Mouse (Mus musculus) lung, embryonic 16.5 days (tissue): ENCODE results near the gene Pakap. TPM values are rescaled to one million over a fixed set of nuclear protein-coding genes. Genes with fewer than 3 reads are reported as not detected.
A peak's percentile ranks its signal among the peaks of the same experiment; 100 is the strongest.

Experiments used
- ATAC-seq: fragments of 200-750 bp; cut with Nextera tagmentation; 2 replicates; pipeline ENCODE4 v1.8.0; 2017; ENCODE audit warnings: low read depth, mild to moderate bottlenecking, moderate library complexity
- H3K27ac ChIP-seq: fragments of 300-500 bp; sonication (generic); 2 replicates; pipeline ENCODE4 v1.5.1; 2014; ENCODE audit warnings: mild to moderate bottlenecking, control low read depth, low read length
- H3K27me3 ChIP-seq: fragments of 300-500 bp; sonication (generic); 2 replicates; pipeline ENCODE4 v1.6.1; 2014; ENCODE audit warnings: low read depth, low read length, mixed read lengths; ENCODE audit not compliant: control insufficient read depth, insufficient read depth
- H3K36me3 ChIP-seq: fragments of 300-500 bp; sonication (generic); 2 replicates; pipeline ENCODE4 v1.6.1; 2014; ENCODE audit warnings: low read length; ENCODE audit not compliant: control insufficient read depth, insufficient read depth
- H3K4me1 ChIP-seq: fragments of 300-500 bp; sonication (generic); replicated peaks from 2 replicates; pipeline ENCODE4 v1.6.1; 2014; ENCODE audit warnings: low read length, mixed read lengths; ENCODE audit not compliant: control insufficient read depth, insufficient read depth
- H3K4me2 ChIP-seq: fragments of 300-500 bp; sonication (generic); 2 replicates; pipeline ENCODE4 v1.6.1; 2014; ENCODE audit warnings: low read depth, low read length, control low read depth
- H3K4me3 ChIP-seq: fragments of 300-500 bp; sonication (generic); 2 replicates; pipeline ENCODE4 v1.5.1; 2014; ENCODE audit warnings: mild to moderate bottlenecking, low read length, control low read depth
- H3K9ac ChIP-seq: fragments of 300-500 bp; sonication (generic); 2 replicates; pipeline ENCODE4 v1.6.1; 2014; ENCODE audit warnings: low read length, control low read depth
- H3K9me3 ChIP-seq: fragments of 300-500 bp; sonication (generic); 2 replicates; pipeline ENCODE4 v1.6.1; 2016; ENCODE audit warnings: low read length; ENCODE audit not compliant: control insufficient read depth
- WGBS: fragments of 180-500 bp; shearing (Covaris S2); extraction: QIAGEN DNeasy Blood & Tissue Kit; methylation state at CpG from one replicate; pipeline ENCODE4 v1.1.7; 2014; 5-methylcytosine and 5-hydroxymethylcytosine counted together
- polyA plus RNA-seq: library from polyadenylated mRNA; unstranded; fragments of >200 nt; fragmentation: Nextera tagmentation; extraction: Ambion mirVana; gene quantifications from 2 replicates; pipeline ENCODE4 v1.2.1, GENCODE M21; 2015

The Pakap gene
- polyA plus RNA-seq = 45.7 and 50.0 TPM in 2 replicates

GRCm38 (mm10) chr4:57567666-57568206 lies at the start of gene Pakap:
Gene Pakap, plus strand, starts transcription at chr4:57568179.
- peak within 1 kb of the TSS; percentile 81 for H3K9ac ChIP-seq
- peaks cover 24% of the 10 kb centered on the region for H3K4me1 ChIP-seq
- peak within 1 kb of the TSS; percentile 65 for H3K4me3 ChIP-seq
- no peaks in the 10 kb centered on the region for H3K36me3 ChIP-seq
- WGBS = under 1% methylated on average over 39 of the region's 51 CpGs
- no peaks in the 10 kb centered on the region for H3K9me3 ChIP-seq
- H3K4me2 ChIP-seq = peak within 1 kb of the TSS; percentile 78
- H3K27ac ChIP-seq = peak within 1 kb of the TSS; percentile 90
- no peaks in the 10 kb centered on the region for H3K27me3 ChIP-seq
- ATAC-seq = peak; percentile 89

GRCm38 (mm10) chr4:57523456-57523855 lies 44.5 kb upstream of the Pakap start:
- Histone ChIP-seq H3K36me3 (no peaks in the 10 kb centered on the region), H3K4me3 (no peak overlapping the region), H3K9ac (no peak overlapping the region), H3K9me3 (no peaks in the 10 kb centered on the region), H3K4me1 (peaks cover 11% of the 10 kb centered on the region; the same call in 1 of the 2 replicates), H3K27ac (no peak overlapping the region), H3K4me2 (no peak overlapping the region), H3K27me3 (no peaks in the 10 kb centered on the region)
- ATAC-seq = no peak
- 92% methylated on average over 15 of the region's 15 CpGs for WGBS

DNA sequence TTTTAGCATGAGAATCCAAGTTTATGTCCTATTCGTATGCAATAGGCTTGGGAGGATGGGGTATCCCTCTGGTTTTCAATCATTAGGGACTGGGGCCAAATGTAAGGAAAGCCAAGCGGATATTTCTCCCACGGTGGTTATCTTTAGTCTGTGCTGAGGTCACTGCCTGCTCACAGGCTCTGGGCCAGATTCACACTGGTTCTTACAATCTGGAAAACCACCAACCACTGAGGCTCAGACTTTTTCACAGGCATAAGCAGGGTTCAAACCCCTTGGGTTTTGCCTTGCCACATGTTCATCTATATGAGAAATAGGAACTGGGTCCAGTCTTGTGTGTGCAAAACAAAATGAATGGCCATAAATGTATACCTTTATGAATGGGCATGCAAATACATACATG lies 43.5 kb upstream of the Pakap start:
- no peak overlapping the region for H3K9ac ChIP-seq
- H3K9me3 ChIP-seq = no peaks in the 10 kb centered on the region
- 54% methylated on average over 3 of the region's 3 CpGs for WGBS
- peak; percentile 51 for ATAC-seq
- H3K4me3 ChIP-seq = no peak overlapping the region
- H3K4me1 ChIP-seq = peaks cover 11% of the 10 kb centered on the region; the same call in 1 of the 2 replicates
- H3K4me2 ChIP-seq = no peak overlapping the region
- H3K27ac ChIP-seq = 0 out of 2 replicates have a peak overlapping the region, but pooled peaks have one; percentile 2
- H3K36me3 ChIP-seq = no peaks in the 10 kb centered on the region
- no peaks in the 10 kb centered on the region for H3K27me3 ChIP-seq

DNA sequence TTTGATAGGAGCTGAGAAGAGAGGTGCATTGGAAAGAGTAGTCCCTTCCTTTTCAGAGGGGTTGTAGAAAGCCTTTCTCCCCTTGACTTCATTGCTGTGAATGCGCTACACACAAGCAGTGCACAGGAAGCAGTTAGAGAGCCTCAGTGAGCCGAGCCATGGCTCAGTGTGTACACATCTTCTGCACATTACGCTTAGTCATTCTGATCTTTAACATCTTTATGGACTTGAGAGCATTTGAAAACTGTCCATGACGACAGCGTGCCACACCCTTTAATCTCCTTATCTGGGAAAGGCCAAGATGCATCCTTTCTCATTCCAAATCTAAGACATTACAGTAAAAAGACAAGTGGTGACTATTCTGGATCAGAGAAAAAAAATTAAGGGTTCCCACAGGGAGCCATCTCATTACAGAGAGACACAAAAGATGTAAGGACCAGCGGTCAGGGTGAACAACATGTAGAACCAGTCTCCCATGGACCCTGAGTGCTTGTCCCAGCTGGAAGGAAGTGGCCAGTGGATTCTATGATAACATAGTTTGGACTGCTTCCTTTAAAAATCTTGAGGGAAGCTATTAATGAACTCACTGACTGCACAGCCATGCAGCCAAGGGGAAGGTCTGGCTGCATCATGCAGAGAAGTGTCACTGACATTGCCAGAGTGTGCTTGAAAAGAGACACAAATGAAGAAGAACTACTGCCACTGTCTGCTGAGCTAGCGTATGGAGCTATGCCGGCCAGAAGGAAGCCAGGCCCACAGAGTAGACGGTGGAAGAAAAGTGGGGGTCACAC lies 42.6 kb upstream of the Pakap start:
- Histone ChIP-seq H3K4me3 (no peak overlapping the region), H3K4me1 (peaks cover 11% of the 10 kb centered on the region; the same call in 1 of the 2 replicates), H3K9me3 (no peaks in the 10 kb centered on the region), H3K9ac (no peak overlapping the region), H3K27ac (peak overlapping the region; percentile 65), H3K36me3 (no peaks in the 10 kb centered on the region), H3K27me3 (no peaks in the 10 kb centered on the region), H3K4me2 (no peak overlapping the region)
- ATAC-seq = peak; percentile 86
- WGBS = 45% methylated on average over 9 of the region's 9 CpGs

- Histone ChIP-seq H3K4me1 (peaks cover 11% of the 10 kb centered on the region; the same call in 1 of the 2 replicates), H3K27ac (no peak overlapping the region), H3K9ac (no peak overlapping the region), H3K27me3 (no peaks in the 10 kb centered on the region), H3K4me2 (no peak overlapping the region), H3K9me3 (no peaks in the 10 kb centered on the region), H3K4me3 (no peak overlapping the region), H3K36me3 (no peaks in the 10 kb centered on the region)
- no peak for ATAC-seq
Measured at GRCm38 (mm10) chr4:57528296-57528695, 39.7 kb upstream of the Pakap start.

GRCm38 (mm10) chr4:57533686-57534085 lies 34.3 kb upstream of the Pakap start:
- peaks cover 13% of the 10 kb centered on the region for H3K4me1 ChIP-seq
- no peaks in the 10 kb centered on the region for H3K9me3 ChIP-seq
- H3K4me3 ChIP-seq = no peak overlapping the region
- WGBS = 58% methylated on average over 6 of the region's 6 CpGs
- ATAC-seq = no peak
- H3K9ac ChIP-seq = no peak overlapping the region
- no peak overlapping the region for H3K4me2 ChIP-seq
- H3K27ac ChIP-seq = no peak overlapping the region
- no peaks in the 10 kb centered on the region for H3K27me3 ChIP-seq
- no peaks in the 10 kb centered on the region for H3K36me3 ChIP-seq

GRCm38 (mm10) chr4:57534232-57534631 lies 33.7 kb upstream of the Pakap start:
- H3K4me2 ChIP-seq = no peak overlapping the region
- H3K36me3 ChIP-seq = no peaks in the 10 kb centered on the region
- H3K4me1 ChIP-seq = peaks cover 13% of the 10 kb centered on the region
- WGBS = 41% methylated on average over 6 of the region's 6 CpGs
- H3K9me3 ChIP-seq = no peaks in the 10 kb centered on the region
- ATAC-seq = no peak
- H3K9ac ChIP-seq = no peak overlapping the region
- H3K27ac ChIP-seq = no peak overlapping the region
- no peak overlapping the region for H3K4me3 ChIP-seq
- H3K27me3 ChIP-seq = no peaks in the 10 kb centered on the region

DNA sequence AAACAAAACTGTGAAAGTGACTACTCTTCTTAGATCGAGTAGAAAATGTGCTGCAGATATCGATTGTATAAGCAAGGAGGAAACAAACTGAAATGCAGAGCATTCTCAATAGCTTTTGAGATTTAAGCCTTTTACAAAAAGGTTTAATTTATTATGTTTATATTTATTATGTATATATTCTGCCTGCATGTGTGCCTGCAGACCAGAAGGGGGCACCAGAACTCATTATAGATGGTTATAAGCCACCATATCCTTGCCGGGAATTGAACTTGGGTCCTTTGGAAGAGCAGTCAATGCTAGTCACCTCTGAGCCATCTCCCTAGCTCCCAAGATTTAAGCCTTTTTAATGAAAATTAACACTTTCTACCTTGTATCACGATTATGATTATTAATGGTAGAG lies 32.9 kb upstream of the Pakap start:
- 84% methylated on average over 4 of the region's 4 CpGs for WGBS
- Histone ChIP-seq H3K9me3 (no peaks in the 10 kb centered on the region), H3K4me3 (no peak overlapping the region), H3K27me3 (no peaks in the 10 kb centered on the region), H3K36me3 (no peaks in the 10 kb centered on the region), H3K4me2 (no peak overlapping the region), H3K27ac (no peak overlapping the region), H3K4me1 (peaks cover 13% of the 10 kb centered on the region), H3K9ac (no peak overlapping the region)
- no peak for ATAC-seq

- 9% methylated on average over 4 of the region's 4 CpGs for WGBS
- Histone ChIP-seq H3K36me3 (no peaks in the 10 kb centered on the region), H3K27ac (peak overlapping the region; percentile 81), H3K9ac (no peak overlapping the region), H3K4me1 (peaks cover 13% of the 10 kb centered on the region), H3K27me3 (no peaks in the 10 kb centered on the region), H3K9me3 (no peaks in the 10 kb centered on the region), H3K4me3 (no peak overlapping the region), H3K4me2 (no peak overlapping the region)
- ATAC-seq = peak; percentile 92
Measured at GRCm38 (mm10) chr4:57538029-57538688, 29.8 kb upstream of the Pakap start.
